Mouse (Mus musculus): Measurements from ENCODE around the gene Celf2. TPM values are rescaled to one million over a fixed set of nuclear protein-coding genes. Genes with fewer than 3 reads are reported as not detected.
"Not testable (repeated sequence)": the region's sequence is repeated elsewhere in the genome, so short reads cannot be mapped to it uniquely, and the experiment has no call there.

The Celf2 gene
- polyA plus RNA-seq, 1 experiment from 2014 or later, result 68.8 TPM

GRCm38 (mm10) chr2:7273214-7273613, 236.1 kb downstream of the Celf2 start:
- DNase-seq (ENCODE audit: low spot score) (no peak), ATAC-seq (ENCODE audit: low read depth) (no peak)
- no peaks in the 10 kb centered on the region for H3K4me1 ChIP-seq (ENCODE audit: control insufficient read depth, insufficient read depth, low read length)
- no peaks in the 10 kb centered on the region for H3K27me3 ChIP-seq (replicated peaks; ENCODE audit: control insufficient read depth, insufficient read depth, low read length)
- no peak overlapping the region for H3K4me2 ChIP-seq (ENCODE audit: low read depth, low read length)
- H3K36me3 ChIP-seq (ENCODE audit: control insufficient read depth, insufficient read depth, low read length), result no peaks in the 10 kb centered on the region
- H3K9ac ChIP-seq (ENCODE audit: low read depth, low read length), result no peak overlapping the region
- H3K27ac ChIP-seq (replicated peaks; ENCODE audit: low read depth, low read length), result no peak overlapping the region
- H3K4me3 ChIP-seq (ENCODE audit: low read depth, low read length), result no peak overlapping the region
- WGBS, result 52% methylated on average over 4 of the region's 4 CpGs
- H3K9me3 ChIP-seq (ENCODE audit: control insufficient read depth, low read length), result no peaks in the 10 kb centered on the region

- Histone ChIP-seq H3K9ac (ENCODE audit: low read depth, low read length) (no peak overlapping the region), H3K27me3 (replicated peaks; ENCODE audit: control insufficient read depth, insufficient read depth, low read length) (no peaks in the 10 kb centered on the region), H3K4me2 (ENCODE audit: low read depth, low read length) (no peak overlapping the region), H3K4me1 (ENCODE audit: control insufficient read depth, insufficient read depth, low read length) (no peaks in the 10 kb centered on the region), H3K36me3 (ENCODE audit: control insufficient read depth, insufficient read depth, low read length) (no peaks in the 10 kb centered on the region), H3K4me3 (ENCODE audit: low read depth, low read length) (no peak overlapping the region), H3K9me3 (ENCODE audit: control insufficient read depth, low read length) (no peaks in the 10 kb centered on the region), H3K27ac (replicated peaks; ENCODE audit: low read depth, low read length) (no peak overlapping the region)
- 82% methylated on average over 7 of the region's 7 CpGs for WGBS
- DNase-seq (ENCODE audit: low spot score) (no peak), ATAC-seq (ENCODE audit: low read depth) (no peak)
These were observed 239.3 kb downstream of the Celf2 start for GRCm38 (mm10) chr2:7270051-7270450.

- H3K9me3 ChIP-seq (ENCODE audit: control insufficient read depth, low read length), result no peaks in the 10 kb centered on the region
- H3K27me3 ChIP-seq (replicated peaks; ENCODE audit: control insufficient read depth, insufficient read depth, low read length), result no peaks in the 10 kb centered on the region
- no peaks in the 10 kb centered on the region for H3K4me1 ChIP-seq (ENCODE audit: control insufficient read depth, insufficient read depth, low read length)
- WGBS, result 90% methylated on average over 4 of the region's 4 CpGs
- H3K9ac ChIP-seq (ENCODE audit: low read depth, low read length), result no peak overlapping the region
- H3K4me3 ChIP-seq (ENCODE audit: low read depth, low read length), result no peak overlapping the region
- H3K27ac ChIP-seq (replicated peaks; ENCODE audit: low read depth, low read length), result no peak overlapping the region
- DNase-seq (ENCODE audit: low spot score), result no peak
- H3K36me3 ChIP-seq (ENCODE audit: control insufficient read depth, insufficient read depth, low read length), result no peaks in the 10 kb centered on the region
- no peak for ATAC-seq (ENCODE audit: low read depth)
- H3K4me2 ChIP-seq (ENCODE audit: low read depth, low read length), result no peak overlapping the region
These were observed 242.2 kb downstream of the Celf2 start for GRCm38 (mm10) chr2:7267166-7267565.

- not testable (repeated sequence) for DNase-seq (ENCODE audit: low spot score); H3K4me1 ChIP-seq (ENCODE audit: control insufficient read depth, insufficient read depth, low read length); H3K36me3 ChIP-seq (ENCODE audit: control insufficient read depth, insufficient read depth, low read length); H3K9me3 ChIP-seq (ENCODE audit: control insufficient read depth, low read length); H3K27me3 ChIP-seq (replicated peaks; ENCODE audit: control insufficient read depth, insufficient read depth, low read length); H3K9ac ChIP-seq (ENCODE audit: low read depth, low read length); H3K4me3 ChIP-seq (ENCODE audit: low read depth, low read length); H3K27ac ChIP-seq (replicated peaks; ENCODE audit: low read depth, low read length); ATAC-seq (ENCODE audit: low read depth); H3K4me2 ChIP-seq (ENCODE audit: low read depth, low read length)
These were observed 246.7 kb downstream of the Celf2 start for GRCm38 (mm10) chr2:7262668-7263067.

- H3K9ac ChIP-seq (ENCODE audit: low read depth, low read length), result no peak overlapping the region
- H3K27ac ChIP-seq (replicated peaks; ENCODE audit: low read depth, low read length), result no peak overlapping the region
- no peaks in the 10 kb centered on the region for H3K36me3 ChIP-seq (ENCODE audit: control insufficient read depth, insufficient read depth, low read length)
- no peak overlapping the region for H3K4me2 ChIP-seq (ENCODE audit: low read depth, low read length)
- no peak for ATAC-seq (ENCODE audit: low read depth)
- no peaks in the 10 kb centered on the region for H3K27me3 ChIP-seq (replicated peaks; ENCODE audit: control insufficient read depth, insufficient read depth, low read length)
- H3K4me3 ChIP-seq (ENCODE audit: low read depth, low read length), result no peak overlapping the region
- no peaks in the 10 kb centered on the region for H3K9me3 ChIP-seq (ENCODE audit: control insufficient read depth, low read length)
- H3K4me1 ChIP-seq (ENCODE audit: control insufficient read depth, insufficient read depth, low read length), result no peaks in the 10 kb centered on the region
- 84% methylated on average over 4 of the region's 4 CpGs for WGBS
- peak; percentile 28 for DNase-seq (ENCODE audit: low spot score)
These were observed 249.2 kb downstream of the Celf2 start for GRCm38 (mm10) chr2:7260186-7260585.

- H3K9ac ChIP-seq (ENCODE audit: low read depth, low read length), result no peak overlapping the region
- ATAC-seq (ENCODE audit: low read depth) (no peak), DNase-seq (ENCODE audit: low spot score) (no peak)
- no peaks in the 10 kb centered on the region for H3K36me3 ChIP-seq (ENCODE audit: control insufficient read depth, insufficient read depth, low read length)
- WGBS, result 66% methylated on average over 4 of the region's 4 CpGs
- no peaks in the 10 kb centered on the region for H3K27me3 ChIP-seq (replicated peaks; ENCODE audit: control insufficient read depth, insufficient read depth, low read length)
- no peak overlapping the region for H3K4me3 ChIP-seq (ENCODE audit: low read depth, low read length)
- no peaks in the 10 kb centered on the region for H3K9me3 ChIP-seq (ENCODE audit: control insufficient read depth, low read length)
- H3K4me2 ChIP-seq (ENCODE audit: low read depth, low read length), result no peak overlapping the region
- H3K27ac ChIP-seq (replicated peaks; ENCODE audit: low read depth, low read length), result no peak overlapping the region
- no peaks in the 10 kb centered on the region for H3K4me1 ChIP-seq (ENCODE audit: control insufficient read depth, insufficient read depth, low read length)
These were observed 249.7 kb downstream of the Celf2 start for GRCm38 (mm10) chr2:7259616-7260015.

- no peak for ATAC-seq (ENCODE audit: low read depth)
- Histone ChIP-seq H3K36me3 (ENCODE audit: control insufficient read depth, insufficient read depth, low read length) (no peaks in the 10 kb centered on the region), H3K9ac (ENCODE audit: low read depth, low read length) (no peak overlapping the region), H3K9me3 (ENCODE audit: control insufficient read depth, low read length) (no peaks in the 10 kb centered on the region), H3K27me3 (replicated peaks; ENCODE audit: control insufficient read depth, insufficient read depth, low read length) (no peaks in the 10 kb centered on the region), H3K4me2 (ENCODE audit: low read depth, low read length) (no peak overlapping the region), H3K27ac (replicated peaks; ENCODE audit: low read depth, low read length) (no peak overlapping the region), H3K4me1 (ENCODE audit: control insufficient read depth, insufficient read depth, low read length) (no peaks in the 10 kb centered on the region), H3K4me3 (ENCODE audit: low read depth, low read length) (no peak overlapping the region)
- no peak for DNase-seq (ENCODE audit: low spot score)
- 89% methylated on average over 1 of the region's 1 CpGs for WGBS
These were observed 253.3 kb downstream of the Celf2 start for GRCm38 (mm10) chr2:7256023-7256422.

GRCm38 (mm10) chr2:7255386-7255785, 254.0 kb downstream of the Celf2 start:
- ATAC-seq (ENCODE audit: low read depth) (no peak), DNase-seq (ENCODE audit: low spot score) (no peak)
- 78% methylated on average over 3 of the region's 3 CpGs for WGBS
- Histone ChIP-seq H3K9ac (ENCODE audit: low read depth, low read length) (no peak overlapping the region), H3K4me1 (ENCODE audit: control insufficient read depth, insufficient read depth, low read length) (no peaks in the 10 kb centered on the region), H3K4me3 (ENCODE audit: low read depth, low read length) (no peak overlapping the region), H3K27me3 (replicated peaks; ENCODE audit: control insufficient read depth, insufficient read depth, low read length) (no peaks in the 10 kb centered on the region), H3K4me2 (ENCODE audit: low read depth, low read length) (no peak overlapping the region), H3K27ac (replicated peaks; ENCODE audit: low read depth, low read length) (no peak overlapping the region), H3K36me3 (ENCODE audit: control insufficient read depth, insufficient read depth, low read length) (no peaks in the 10 kb centered on the region), H3K9me3 (ENCODE audit: control insufficient read depth, low read length) (no peaks in the 10 kb centered on the region)

- Histone ChIP-seq H3K27ac (replicated peaks; ENCODE audit: low read depth, low read length) (no peak overlapping the region), H3K9me3 (ENCODE audit: control insufficient read depth, low read length) (no peaks in the 10 kb centered on the region), H3K4me3 (ENCODE audit: low read depth, low read length) (no peak overlapping the region), H3K36me3 (ENCODE audit: control insufficient read depth, insufficient read depth, low read length) (no peaks in the 10 kb centered on the region), H3K9ac (ENCODE audit: low read depth, low read length) (no peak overlapping the region), H3K27me3 (replicated peaks; ENCODE audit: control insufficient read depth, insufficient read depth, low read length) (no peaks in the 10 kb centered on the region), H3K4me1 (ENCODE audit: control insufficient read depth, insufficient read depth, low read length) (no peaks in the 10 kb centered on the region), H3K4me2 (ENCODE audit: low read depth, low read length) (no peak overlapping the region)
- WGBS, result 80% methylated on average over 2 of the region's 2 CpGs
- ATAC-seq (ENCODE audit: low read depth) (no peak), DNase-seq (ENCODE audit: low spot score) (no peak)
These were observed 259.0 kb downstream of the Celf2 start for GRCm38 (mm10) chr2:7250314-7250713.

All from embryonic facial prominence, embryonic 14.5 days (tissue).